Mouse (Mus musculus) stomach, embryonic 14.5 days (tissue): ENCODE measurements around the gene Tnfsf13. TPM values are rescaled to one million over a fixed set of nuclear protein-coding genes. Genes with fewer than 3 reads are reported as not detected.

ENCODE experiments used
- ATAC-seq: fragments of 200-750 bp; cut with Nextera tagmentation; 2 replicates; pipeline ENCODE4 v1.8.0; 2017; ENCODE audit warnings: low read depth, moderate TSS enrichment; ENCODE audit not compliant: insufficient number of reproducible peaks, insufficient read depth, low FRiP score
- H3K27ac ChIP-seq: fragments of 300-500 bp; sonication (generic); 2 replicates; pipeline ENCODE4 v1.5.1; 2014; ENCODE audit warnings: mild to moderate bottlenecking, low read length, moderate library complexity, mixed read lengths
- H3K27me3 ChIP-seq: fragments of 300-500 bp; sonication (generic); 2 replicates; pipeline ENCODE4 v1.6.1; 2014; ENCODE audit warnings: low read length, control low read depth, mixed read lengths; ENCODE audit not compliant: control insufficient read depth, insufficient read depth
- H3K36me3 ChIP-seq: fragments of 300-500 bp; sonication (generic); 2 replicates; pipeline ENCODE4 v1.6.1; 2014; ENCODE audit warnings: mild to moderate bottlenecking, control low read depth, low read length, moderate library complexity, mixed read lengths; ENCODE audit not compliant: control insufficient read depth, insufficient read depth
- H3K4me1 ChIP-seq: fragments of 300-500 bp; sonication (generic); 2 replicates; pipeline ENCODE4 v1.6.1; 2014; ENCODE audit warnings: low read length, control low read depth, mixed read lengths; ENCODE audit not compliant: control insufficient read depth, insufficient read depth
- H3K4me2 ChIP-seq: fragments of 300-500 bp; sonication (generic); replicated peaks from 2 replicates; pipeline ENCODE4 v1.6.1; 2014; ENCODE audit warnings: low read depth, low read length, control low read depth
- H3K4me3 ChIP-seq: fragments of 300-500 bp; sonication (generic); 2 replicates; pipeline ENCODE4 v1.5.1; 2014; ENCODE audit warnings: low read depth, low read length, control low read depth
- H3K9ac ChIP-seq: fragments of 300-500 bp; sonication (generic); replicated peaks from 2 replicates; pipeline ENCODE4 v1.6.1; 2014; ENCODE audit warnings: low read depth, mild to moderate bottlenecking, control low read depth, low read length, moderate library complexity, mixed read lengths
- H3K9me3 ChIP-seq: fragments of 300-500 bp; sonication (generic); 2 replicates; pipeline ENCODE4 v1.6.1; 2016; ENCODE audit warnings: low read depth, low read length, control low read depth; ENCODE audit not compliant: control insufficient read depth
- WGBS: fragments of 180-500 bp; shearing (Covaris S2); extraction: QIAGEN DNeasy Blood & Tissue Kit; methylation state at CpG from one replicate; pipeline ENCODE4 v1.1.7; 2014; 5-methylcytosine and 5-hydroxymethylcytosine counted together
- polyA plus RNA-seq: library from polyadenylated mRNA; unstranded; fragments of >200 nt; fragmentation: Nextera tagmentation; extraction: Ambion mirVana; gene quantifications from 2 replicates; pipeline ENCODE4 v1.2.1, GENCODE M21; 2014

Tnfsf13 gene
- polyA plus RNA-seq, 1 experiment from 2014 or later, result not detected

DNA sequence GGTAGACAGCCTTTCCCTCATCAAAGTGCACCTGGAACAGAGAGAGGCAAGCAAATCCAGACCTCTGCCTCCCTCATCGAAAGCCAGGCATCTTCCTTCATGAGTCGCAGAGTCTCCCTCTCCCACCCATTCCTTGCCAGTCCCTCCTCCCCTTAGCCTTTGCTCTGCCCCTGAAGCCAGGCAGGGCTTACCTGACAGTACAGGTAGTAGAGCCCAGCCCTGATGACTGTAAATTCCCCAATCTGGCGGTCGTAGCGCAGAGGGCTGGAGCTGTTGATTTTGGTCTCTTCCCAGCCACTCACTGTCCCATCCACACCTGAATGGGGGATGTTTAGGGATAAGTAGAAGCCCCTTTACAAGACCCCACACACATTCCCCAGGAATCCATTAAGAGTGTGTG, 1.5 kb upstream of the Tnfsf13 start:
- 50% methylated on average over 5 of the region's 5 CpGs for WGBS
- Histone ChIP-seq H3K36me3 (no peaks in the 10 kb centered on the region), H3K4me2 (no peak overlapping the region; the same call in 1 of the 2 replicates), H3K27me3 (no peaks in the 10 kb centered on the region), H3K27ac (no peak overlapping the region), H3K4me3 (no peak overlapping the region), H3K9ac (no peak overlapping the region; the same call in 1 of the 2 replicates), H3K9me3 (no peaks in the 10 kb centered on the region), H3K4me1 (peaks cover 12% of the 10 kb centered on the region; the same call in 1 of the 2 replicates)
- no peak for ATAC-seq

DNA sequence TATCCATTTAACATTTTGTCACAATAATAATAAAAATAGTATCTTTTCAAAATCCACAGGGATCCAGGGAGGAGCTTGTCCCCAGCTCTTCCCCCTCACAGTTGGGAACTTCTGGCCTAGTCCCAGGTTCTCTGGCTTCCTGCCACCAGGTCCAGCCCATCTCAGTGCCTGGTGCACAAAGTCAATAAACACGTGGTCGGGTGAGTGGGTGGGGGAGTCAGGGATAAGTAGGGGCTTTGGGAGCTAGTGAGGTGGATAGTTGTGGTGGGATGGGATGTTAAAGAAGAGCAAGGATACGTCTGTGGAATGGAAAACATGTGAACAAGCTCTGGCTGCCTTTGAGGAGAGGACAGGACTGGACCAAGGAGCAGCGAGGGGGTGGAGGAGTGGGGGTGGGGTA, 793 bp upstream of the Tnfsf13 start:
- Histone ChIP-seq H3K4me2 (no peak overlapping the region; the same call in 1 of the 2 replicates), H3K27ac (no peak overlapping the region), H3K36me3 (no peaks in the 10 kb centered on the region), H3K27me3 (no peaks in the 10 kb centered on the region), H3K9ac (no peak overlapping the region; the same call in 1 of the 2 replicates), H3K9me3 (no peaks in the 10 kb centered on the region), H3K4me1 (peaks cover 12% of the 10 kb centered on the region; the same call in 1 of the 2 replicates), H3K4me3 (no peak overlapping the region)
- no peak for ATAC-seq
- WGBS, result 6% methylated on average over 4 of the region's 4 CpGs

DNA sequence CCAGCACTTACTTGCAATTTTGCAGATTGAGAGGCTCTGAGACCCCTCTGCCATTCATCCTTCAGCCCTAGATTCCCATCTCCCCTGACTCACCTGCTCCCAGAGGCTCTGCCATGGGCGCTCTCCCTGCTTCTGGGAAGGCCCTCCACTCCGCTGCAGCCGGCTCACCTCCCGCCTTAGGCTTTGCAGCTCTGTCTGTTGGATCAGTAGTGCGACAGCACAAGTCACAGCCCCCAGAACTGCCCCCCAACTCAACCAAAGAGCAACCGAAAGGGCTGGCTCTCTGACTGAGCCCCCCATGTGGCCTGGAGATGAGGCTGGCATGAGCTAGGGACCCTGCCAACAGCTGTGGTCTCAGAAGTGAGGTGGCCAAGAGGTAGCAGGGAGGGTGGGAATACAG, 648 bp downstream of the Tnfsf13 start:
- Histone ChIP-seq H3K4me3 (no peak overlapping the region), H3K9me3 (no peaks in the 10 kb centered on the region), H3K9ac (no peak overlapping the region), H3K36me3 (no peaks in the 10 kb centered on the region), H3K4me1 (peaks cover 23% of the 10 kb centered on the region), H3K27ac (no peak overlapping the region), H3K27me3 (no peaks in the 10 kb centered on the region), H3K4me2 (no peak overlapping the region)
- WGBS, result 86% methylated on average over 6 of the region's 6 CpGs
- no peak for ATAC-seq

DNA sequence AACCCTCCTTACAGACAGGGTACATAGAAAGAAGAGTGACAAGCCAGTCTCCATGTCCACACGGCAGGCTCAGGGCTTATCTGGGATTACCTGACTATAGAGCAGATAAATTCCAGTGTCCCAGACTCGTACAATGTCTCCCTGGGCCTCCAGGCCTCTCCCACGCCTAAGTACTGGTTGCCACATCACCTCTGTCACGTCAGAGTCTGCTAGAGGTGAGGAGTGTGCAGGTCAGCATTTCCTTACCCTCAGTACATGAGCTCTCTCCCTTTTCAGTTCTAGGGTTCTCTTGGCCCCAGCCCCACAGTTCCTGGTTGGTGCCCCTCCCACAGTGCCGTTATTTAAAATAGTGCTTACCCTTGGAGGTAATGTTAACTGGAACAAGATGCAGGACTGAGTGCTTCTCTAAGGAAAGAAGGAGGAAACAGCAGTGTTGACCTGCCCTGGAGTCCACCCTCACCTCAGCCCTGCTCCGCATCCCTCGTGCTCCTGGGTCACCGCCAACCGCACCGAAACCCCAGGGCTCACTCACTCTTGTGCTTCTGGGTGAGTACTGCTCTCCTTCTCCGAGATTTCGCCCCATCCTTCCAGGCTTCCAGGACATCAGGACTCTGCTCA, 1.3 kb downstream of the Tnfsf13 start:
- no peak overlapping the region for H3K9ac ChIP-seq
- H3K4me3 ChIP-seq, result no peak overlapping the region
- ATAC-seq, result no peak
- no peak overlapping the region for H3K27ac ChIP-seq
- H3K36me3 ChIP-seq, result no peaks in the 10 kb centered on the region; the same call in 1 of the 2 replicates
- peaks cover 26% of the 10 kb centered on the region for H3K4me1 ChIP-seq
- H3K9me3 ChIP-seq, result no peaks in the 10 kb centered on the region
- H3K27me3 ChIP-seq, result no peaks in the 10 kb centered on the region
- WGBS, result 79% methylated on average over 12 of the region's 12 CpGs
- H3K4me2 ChIP-seq, result no peak overlapping the region

DNA sequence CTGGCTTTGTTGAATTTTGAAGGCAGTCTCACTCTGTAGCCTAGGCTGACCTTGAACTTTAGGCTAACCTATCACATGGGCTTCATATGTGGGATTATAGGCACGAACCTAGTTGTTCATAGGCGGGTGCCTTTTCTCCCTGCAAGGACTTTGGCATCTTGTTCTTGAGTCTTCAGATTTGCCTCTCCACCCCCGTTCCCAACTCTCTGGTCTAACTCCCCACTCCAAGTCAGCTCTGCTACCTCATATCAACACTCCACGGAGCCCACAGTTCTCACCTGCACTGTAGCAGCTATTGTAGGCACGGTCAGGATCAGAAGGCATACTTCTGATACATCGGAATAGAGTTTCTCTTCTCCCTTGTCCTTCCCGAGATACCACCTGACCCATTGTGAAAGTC, 2.0 kb downstream of the Tnfsf13 start:
- Histone ChIP-seq H3K4me2 (no peak overlapping the region), H3K9me3 (no peaks in the 10 kb centered on the region), H3K4me3 (no peak overlapping the region), H3K9ac (no peak overlapping the region), H3K27me3 (no peaks in the 10 kb centered on the region), H3K4me1 (peaks cover 27% of the 10 kb centered on the region), H3K36me3 (peaks cover 4% of the 10 kb centered on the region; the same call in 1 of the 2 replicates), H3K27ac (no peak overlapping the region)
- no peak for ATAC-seq
- 76% methylated on average over 7 of the region's 7 CpGs for WGBS

DNA sequence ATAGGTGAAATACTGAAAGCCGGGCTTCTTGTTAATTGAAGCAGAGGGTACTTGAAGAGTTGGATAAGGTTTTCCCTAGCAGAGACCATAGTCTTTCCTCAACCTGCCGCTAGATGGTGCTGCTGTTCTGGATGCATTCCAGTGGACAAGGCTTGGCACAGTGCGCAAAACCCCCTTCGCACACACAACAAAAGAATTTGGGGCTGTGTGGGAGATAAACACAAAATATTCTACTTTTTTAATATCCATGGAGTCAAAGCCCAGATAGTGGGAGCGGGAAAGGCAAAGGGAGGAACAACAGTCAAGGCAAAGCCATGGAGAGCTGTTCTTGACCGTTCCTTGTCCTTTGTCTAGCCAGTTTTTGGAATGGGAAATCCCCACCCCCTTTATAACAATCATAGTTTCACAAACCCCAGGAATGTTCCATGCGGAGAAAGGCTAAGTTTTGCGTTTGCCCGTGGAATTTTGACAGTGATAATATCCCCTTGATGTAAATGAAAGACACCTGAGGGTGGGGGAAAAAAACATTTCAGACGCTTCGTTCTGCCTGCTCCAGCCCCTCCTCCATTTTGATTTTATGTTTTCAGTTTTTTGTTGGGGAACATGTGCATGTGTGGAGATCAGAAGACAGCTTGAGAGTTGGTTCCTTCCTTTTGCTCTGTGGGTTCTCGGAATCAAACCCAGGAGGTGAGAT, 2.6 kb downstream of the Tnfsf13 start:
- Histone ChIP-seq H3K9me3 (no peaks in the 10 kb centered on the region), H3K4me2 (peak overlapping the region; percentile 86), H3K9ac (0 out of 2 replicates have a peak overlapping the region, but pooled peaks have one; percentile 6), H3K4me1 (peaks cover 27% of the 10 kb centered on the region), H3K4me3 (peak overlapping the region; percentile 7; the same call in 1 of the 2 replicates), H3K27ac (peak overlapping the region; percentile 29; the same call in 1 of the 2 replicates), H3K36me3 (peaks cover 10% of the 10 kb centered on the region; the same call in 1 of the 2 replicates), H3K27me3 (no peaks in the 10 kb centered on the region)
- no peak for ATAC-seq
- 15% methylated on average over 12 of the region's 12 CpGs for WGBS

DNA sequence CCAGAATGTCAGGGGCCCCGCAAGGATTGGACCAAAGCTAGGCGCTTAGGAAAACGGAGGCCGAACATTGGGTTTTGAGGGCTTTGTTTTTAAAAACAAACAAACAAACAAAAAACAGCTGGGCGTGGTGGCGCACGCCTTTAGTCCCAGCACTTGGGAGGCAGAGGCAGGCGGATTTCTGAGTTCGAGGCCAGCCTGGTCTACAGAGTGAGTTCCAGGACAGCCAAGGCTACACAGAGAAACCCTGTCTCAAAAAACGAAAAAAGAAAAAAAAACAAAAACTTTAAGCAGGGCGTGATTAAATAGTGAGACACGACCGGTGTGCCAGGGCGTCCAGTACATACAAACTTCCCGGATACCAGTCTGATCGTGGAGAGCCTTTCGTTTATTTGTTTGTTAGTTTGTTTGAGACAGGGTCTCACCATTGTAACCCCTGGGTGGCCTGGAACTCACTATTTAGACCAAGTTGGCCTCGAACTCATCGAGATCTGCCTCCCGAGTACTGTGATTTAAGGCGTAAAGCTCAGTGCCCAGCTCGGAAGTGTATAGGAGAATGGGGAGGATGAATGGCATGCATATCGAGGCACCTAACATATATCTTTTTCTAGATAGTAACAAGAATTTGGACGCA, 3.3 kb downstream of the Tnfsf13 start:
- H3K27ac ChIP-seq, result peak overlapping the region; percentile 95
- 23% methylated on average over 24 of the region's 24 CpGs for WGBS
- no peaks in the 10 kb centered on the region for H3K9me3 ChIP-seq
- no peak; the same call in 1 of the 2 replicates for ATAC-seq
- no peaks in the 10 kb centered on the region for H3K27me3 ChIP-seq
- H3K4me3 ChIP-seq, result peak overlapping the region; percentile 73
- peak overlapping the region; percentile 82 for H3K9ac ChIP-seq
- peak overlapping the region; percentile 86 for H3K4me2 ChIP-seq
- H3K4me1 ChIP-seq, result peaks cover 27% of the 10 kb centered on the region
- peaks cover 16% of the 10 kb centered on the region for H3K36me3 ChIP-seq

DNA sequence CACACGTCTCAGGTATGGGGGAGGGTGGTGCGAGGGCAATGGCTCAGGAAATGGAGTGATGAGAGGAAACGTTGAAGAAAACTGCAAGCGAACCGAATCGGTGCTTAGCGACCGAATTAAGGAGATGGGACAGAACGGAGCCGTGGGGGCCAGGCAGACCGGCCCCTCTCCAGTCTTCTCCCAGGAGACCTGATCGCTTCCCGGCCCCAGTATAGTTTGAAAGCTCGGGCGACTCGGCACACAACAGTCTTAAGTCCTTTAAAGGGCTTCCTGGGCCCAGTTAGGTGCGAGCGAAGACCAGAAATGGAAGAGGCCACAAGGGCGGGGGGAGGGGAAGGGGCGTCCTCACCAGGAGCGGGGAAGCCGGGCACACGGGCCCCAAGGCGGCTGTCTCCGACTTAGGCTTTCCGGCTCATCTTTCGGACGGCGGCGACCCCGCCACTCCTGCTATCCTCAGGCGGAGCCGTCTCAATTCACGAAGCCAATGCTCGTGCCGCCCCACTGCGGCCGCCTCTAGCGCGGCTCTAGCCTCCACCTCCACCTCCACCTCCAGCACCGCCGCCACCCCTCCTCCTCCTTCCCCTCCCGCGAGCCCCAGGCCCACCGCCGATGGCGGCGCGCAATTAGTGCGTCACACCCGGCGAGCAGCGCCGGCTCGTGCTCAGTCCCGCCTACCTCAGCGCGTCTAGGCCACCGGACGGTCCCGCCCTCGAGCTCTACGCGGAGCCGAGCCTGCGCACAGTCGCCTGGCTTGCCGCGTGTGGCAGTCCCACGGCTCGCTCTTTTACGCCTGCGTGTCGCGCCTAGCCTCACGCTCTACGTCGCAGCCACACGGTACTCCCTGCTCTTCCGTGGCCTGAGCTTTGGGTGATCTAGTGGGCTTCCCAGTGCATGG, 4.0 kb downstream of the Tnfsf13 start, which contains the start of gene Senp3:
Senp3 (minus strand) TSS at position 771 of the 895 bp plus-strand sequence.
- Histone ChIP-seq H3K4me1 (peaks cover 23% of the 10 kb centered on the region), H3K9me3 (no peaks in the 10 kb centered on the region), H3K36me3 (peaks cover 23% of the 10 kb centered on the region), H3K4me3 (peak within 1 kb of the TSS; percentile 73), H3K9ac (peak within 1 kb of the TSS; percentile 82), H3K27ac (peak within 1 kb of the TSS; percentile 95), H3K4me2 (peak within 1 kb of the TSS; percentile 86), H3K27me3 (no peaks in the 10 kb centered on the region)
- under 1% methylated on average over 78 of the region's 80 CpGs for WGBS
- peak; percentile 96 for ATAC-seq
